Mouse (Mus musculus) brain, embryonic 14.5 days (tissue): ENCODE results near the gene Hspbap1.

Experiments used
- CTCF ChIP-seq: fragments of 200-500 bp; IDR thresholded peaks from 2 replicates; pipeline ENCODE4 v1.5.1; 2012; ENCODE audit warnings: inconsistent platforms, mild to moderate bottlenecking, moderate library complexity, borderline replicate concordance; ENCODE audit not compliant: insufficient read depth, insufficient read length; ENCODE audit errors: extremely low read depth
- POLR2A ChIP-seq: fragments of 200-500 bp; IDR thresholded peaks from 2 replicates; pipeline ENCODE4 v1.6.1; 2012; ENCODE audit warnings: mild to moderate bottlenecking, inconsistent platforms, borderline replicate concordance; ENCODE audit not compliant: poor library complexity, insufficient read depth, insufficient read length, severe bottlenecking; ENCODE audit errors: extremely low read depth

DNA sequence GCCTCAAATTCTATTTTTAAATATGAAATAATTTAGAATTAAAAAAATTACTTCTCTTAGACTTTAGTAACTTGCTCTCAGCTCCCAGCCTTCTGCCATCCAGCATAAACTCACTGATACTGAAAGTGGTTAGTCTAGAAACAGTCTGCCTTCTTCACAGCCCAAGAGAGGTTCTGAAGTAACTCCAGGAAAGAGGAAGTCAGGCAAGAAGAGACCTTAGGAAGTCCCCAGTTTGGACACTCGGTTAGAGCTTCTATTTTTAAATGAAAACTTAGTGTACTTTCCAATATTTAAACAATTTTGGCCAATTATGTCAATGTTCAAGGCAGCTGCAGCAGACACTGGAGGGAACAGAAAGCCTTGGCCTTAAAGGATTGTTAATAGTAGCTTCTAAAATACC lies 30.6 kb upstream of the Hspbap1 start:
- TF ChIP-seq CTCF, result no peak
- no peak for TF ChIP-seq POLR2A
